Mouse (Mus musculus) MN1 (cell line): ENCODE results near the gene Glb1l.
"Not testable (repeated sequence)": the region's sequence is repeated elsewhere in the genome, so short reads cannot be mapped to it uniquely, and the experiment has no call there.

ENCODE experiments used
- DNase-seq: peaks from one replicate; pipeline ENCODE4 v3.0.0-alpha.2; 2016; ENCODE audit warnings: low spot score

Glb1l gene

GRCm38 (mm10) chr1:75210136-75211087, at the start of gene Glb1l, which contains the start of gene Stk16:
TSS of gene Glb1l (minus strand) at chr1:75210813.
TSS of gene Stk16 (plus strand) at chr1:75210838.
- DNase-seq, result peak; percentile 91

DNA sequence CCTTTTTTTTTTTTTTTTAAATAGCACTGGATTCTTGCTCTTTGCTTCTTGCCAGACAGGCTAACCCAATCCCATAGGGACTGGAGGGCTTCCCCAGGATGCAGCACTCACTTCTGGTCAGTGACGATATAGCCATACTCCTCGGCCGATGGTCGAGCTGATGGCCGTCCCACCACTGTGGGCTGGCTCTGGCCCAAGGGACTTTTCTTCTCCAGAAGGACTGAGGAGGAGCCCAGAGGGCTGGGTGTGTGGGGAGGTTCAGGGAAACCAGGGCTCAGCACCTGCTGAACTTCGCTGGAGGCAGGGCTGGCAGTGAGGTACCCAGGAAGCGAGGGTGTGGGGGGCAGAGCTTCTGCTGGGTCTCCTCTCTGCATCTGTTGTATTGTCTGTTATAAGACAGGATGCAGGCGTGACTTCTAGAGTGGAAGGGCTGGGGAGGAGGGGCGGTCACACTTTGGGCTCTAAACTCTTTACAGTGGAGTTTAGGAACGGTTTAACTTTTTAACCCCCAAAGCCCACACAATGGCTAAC, 45.0 kb upstream of the Glb1l start:
- no peak for DNase-seq

GRCm38 (mm10) chr1:75254625-75255013, 44.0 kb upstream of the Glb1l start:
- no peak for DNase-seq

DNA sequence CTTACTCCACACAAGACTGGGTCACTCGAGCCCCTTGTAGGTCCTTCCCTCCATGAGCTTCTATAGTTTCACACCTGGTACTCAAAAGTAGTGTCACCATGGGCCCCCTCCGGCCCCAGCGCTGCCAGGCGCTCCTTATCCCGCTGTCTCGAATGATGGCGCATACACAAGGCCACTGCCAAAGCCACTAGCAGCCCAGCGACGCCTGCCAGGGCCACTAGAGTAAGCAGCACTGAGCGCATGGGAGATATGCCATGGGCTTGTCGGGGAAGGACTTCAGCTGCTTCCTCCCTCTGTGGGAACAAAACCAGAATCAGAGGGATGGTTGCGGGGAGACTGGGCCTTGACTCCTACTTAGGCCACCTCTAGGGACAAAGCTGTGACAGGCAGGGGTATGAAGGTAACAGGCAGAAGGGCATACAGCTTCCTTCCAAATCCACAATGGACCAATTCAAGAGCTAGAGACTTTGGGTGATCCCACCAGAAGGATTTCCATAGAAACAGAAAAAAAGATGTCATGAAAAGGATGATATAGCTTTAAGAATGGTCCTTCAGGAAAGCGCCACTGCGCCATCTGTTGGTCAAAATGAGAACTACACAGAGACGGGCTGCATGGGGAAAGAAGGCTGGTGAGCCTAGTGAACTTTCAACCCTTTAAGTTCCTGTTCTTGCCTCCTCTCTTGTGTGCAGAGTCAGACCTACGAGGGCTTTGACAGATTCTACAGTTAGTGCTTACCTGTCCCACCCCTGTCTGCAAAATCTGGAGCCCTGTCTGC, 43.4 kb upstream of the Glb1l start:
- DNase-seq, result peak; percentile 82

DNA sequence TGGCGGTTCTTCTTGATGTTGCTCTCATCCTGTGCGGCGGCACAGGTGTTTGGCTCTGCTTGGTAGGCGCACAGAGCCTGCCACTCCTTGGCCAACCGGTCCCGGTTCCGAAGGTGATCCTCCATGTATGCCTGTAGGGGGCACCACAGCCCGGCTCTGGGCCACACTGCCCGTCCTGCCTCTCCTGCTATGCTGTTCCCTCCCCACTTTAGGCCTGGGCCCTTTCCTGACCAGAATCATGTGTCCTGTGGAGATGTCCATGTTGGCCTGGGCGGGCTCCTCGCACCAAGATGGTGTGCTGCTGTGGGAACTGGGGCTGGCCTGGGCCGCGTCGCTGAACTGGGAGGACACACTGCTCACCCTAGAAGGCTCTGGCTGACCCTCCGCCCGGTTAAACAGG, 42.4 kb upstream of the Glb1l start:
- DNase-seq, result no peak

DNA sequence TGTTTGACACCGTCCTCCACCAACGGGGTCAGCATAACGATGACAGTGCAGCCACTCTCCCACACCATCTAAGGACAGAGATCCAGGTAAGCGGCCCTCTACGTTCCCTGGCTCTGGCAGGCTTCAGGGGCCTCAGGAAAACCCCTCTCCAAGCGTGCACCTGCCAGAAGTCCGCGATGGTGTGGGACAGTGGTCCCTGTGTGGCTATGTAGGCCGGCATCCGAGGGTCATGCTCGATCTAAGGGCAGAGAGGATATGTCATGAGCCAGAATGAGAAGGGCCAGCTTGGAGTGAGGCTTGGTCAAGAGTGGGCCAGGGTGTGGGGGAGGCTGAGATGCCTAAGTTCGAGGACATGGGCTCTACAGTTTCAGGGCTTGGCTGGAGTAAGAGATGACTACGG, 41.7 kb upstream of the Glb1l start:
- no peak for DNase-seq

DNA sequence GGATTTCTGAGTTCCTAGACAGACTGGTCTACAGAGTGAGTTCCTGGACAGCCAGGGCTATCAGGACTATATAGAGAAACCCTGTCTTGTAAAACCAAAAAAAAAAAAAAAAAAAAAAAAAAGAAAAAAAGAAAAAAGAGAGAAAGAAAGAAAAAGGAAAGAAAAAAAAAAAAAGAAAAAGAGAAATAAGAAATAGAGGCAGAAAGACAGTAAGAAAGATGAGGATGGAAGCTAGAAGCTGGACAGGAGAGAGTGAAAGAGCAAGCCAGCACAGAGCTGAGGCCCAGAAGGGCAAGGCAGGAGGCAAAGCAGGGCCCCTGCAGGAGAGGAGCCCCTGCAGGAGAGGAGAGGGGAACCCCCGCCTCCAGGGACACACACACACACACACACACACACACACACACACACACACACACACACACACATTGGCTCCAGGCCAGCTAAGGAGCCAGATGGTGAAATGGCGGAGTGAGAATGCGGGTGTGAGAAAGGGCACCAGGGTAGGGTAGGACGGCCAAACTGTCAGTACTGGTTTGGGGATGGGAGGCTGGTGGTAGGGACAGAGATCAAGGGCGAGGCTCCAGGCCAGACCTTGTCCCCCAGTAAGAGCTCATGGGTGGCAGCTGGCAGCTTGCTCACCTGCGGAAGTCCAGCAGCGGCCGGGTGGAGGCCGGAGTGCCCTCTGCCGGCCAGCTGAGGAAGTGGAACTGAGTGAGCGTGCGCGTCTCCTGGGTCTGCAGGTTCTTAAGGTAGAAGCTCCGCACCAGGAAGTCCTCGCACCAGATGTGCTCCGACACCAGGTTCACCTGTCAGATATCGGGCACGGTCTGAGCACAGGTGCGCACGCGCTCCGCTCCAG, 40.7 kb upstream of the Glb1l start:
- no peak for DNase-seq

DNA sequence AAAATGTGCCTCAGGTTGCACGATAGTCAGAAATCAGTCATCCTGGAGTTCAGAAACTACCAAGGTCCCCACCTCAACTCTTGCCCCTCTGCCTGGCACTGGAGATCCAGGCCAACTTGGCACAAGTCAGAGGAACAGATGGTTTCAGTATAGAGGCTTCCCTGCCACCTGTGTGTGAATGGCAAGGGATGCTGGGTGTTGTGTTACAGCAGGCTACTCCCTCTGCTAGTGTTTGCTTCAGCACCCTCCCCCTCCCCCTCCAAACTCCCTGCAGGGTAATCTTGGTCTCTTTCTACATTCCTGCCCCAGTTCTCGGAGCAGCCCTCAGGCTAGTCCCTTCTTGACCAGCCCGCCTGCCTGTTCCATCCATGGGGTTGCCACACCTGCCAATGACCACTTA, 39.9 kb upstream of the Glb1l start:
- DNase-seq, result no peak

- DNase-seq, result peak; percentile 76
Observed at GRCm38 (mm10) chr1:75248041-75248772, 37.6 kb upstream of the Glb1l start.

DNA sequence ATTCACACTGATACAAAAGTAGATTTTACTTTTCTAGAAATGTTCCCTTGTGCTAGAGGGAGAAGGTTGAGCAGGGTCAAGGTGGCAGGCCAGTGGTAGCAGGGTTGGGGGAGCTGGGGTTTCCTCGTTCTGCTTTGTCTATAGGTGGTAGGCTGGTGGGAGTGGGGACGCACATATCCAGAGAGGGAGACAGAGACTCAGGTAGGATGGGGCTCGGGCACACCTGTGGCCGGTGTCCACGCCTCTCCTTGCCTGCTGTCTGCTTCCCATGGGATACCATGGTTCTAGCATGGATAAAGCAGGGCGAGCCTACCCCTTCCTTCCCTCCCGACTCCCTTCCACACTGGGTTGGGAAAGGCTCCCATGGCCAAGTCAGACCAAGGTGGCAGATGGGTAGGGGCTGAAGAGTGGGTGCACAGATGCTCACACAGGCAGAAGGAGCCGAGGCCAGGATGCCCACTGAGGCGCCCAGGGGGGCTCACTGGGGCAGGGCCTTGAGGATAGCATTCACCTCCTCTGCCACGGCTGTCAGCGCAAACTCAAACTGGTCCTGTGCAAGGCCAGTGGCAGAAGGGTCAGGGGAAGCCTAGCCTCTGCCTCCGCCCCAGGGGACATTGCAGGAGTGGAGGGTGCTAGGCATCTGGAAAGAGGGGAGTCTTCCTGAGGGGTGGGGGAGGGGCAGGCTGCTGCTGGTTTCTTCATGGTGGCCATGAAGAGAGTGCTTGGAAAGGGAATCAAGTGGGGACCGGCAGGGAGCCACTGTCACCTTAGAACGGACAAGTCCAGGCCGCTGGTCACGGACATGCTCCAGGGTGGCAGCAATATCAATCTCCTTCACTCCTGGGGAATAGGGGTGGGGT, 36.7 kb upstream of the Glb1l start:
- DNase-seq, result no peak

- peak; percentile 68 for DNase-seq
Observed at GRCm38 (mm10) chr1:75244836-75245235, 34.2 kb upstream of the Glb1l start.

GRCm38 (mm10) chr1:75244175-75244826, 33.7 kb upstream of the Glb1l start:
- no peak for DNase-seq

GRCm38 (mm10) chr1:75243411-75243810, 32.8 kb upstream of the Glb1l start:
- DNase-seq, result no peak

GRCm38 (mm10) chr1:75239591-75239990, 29.0 kb upstream of the Glb1l start:
- no peak for DNase-seq

DNA sequence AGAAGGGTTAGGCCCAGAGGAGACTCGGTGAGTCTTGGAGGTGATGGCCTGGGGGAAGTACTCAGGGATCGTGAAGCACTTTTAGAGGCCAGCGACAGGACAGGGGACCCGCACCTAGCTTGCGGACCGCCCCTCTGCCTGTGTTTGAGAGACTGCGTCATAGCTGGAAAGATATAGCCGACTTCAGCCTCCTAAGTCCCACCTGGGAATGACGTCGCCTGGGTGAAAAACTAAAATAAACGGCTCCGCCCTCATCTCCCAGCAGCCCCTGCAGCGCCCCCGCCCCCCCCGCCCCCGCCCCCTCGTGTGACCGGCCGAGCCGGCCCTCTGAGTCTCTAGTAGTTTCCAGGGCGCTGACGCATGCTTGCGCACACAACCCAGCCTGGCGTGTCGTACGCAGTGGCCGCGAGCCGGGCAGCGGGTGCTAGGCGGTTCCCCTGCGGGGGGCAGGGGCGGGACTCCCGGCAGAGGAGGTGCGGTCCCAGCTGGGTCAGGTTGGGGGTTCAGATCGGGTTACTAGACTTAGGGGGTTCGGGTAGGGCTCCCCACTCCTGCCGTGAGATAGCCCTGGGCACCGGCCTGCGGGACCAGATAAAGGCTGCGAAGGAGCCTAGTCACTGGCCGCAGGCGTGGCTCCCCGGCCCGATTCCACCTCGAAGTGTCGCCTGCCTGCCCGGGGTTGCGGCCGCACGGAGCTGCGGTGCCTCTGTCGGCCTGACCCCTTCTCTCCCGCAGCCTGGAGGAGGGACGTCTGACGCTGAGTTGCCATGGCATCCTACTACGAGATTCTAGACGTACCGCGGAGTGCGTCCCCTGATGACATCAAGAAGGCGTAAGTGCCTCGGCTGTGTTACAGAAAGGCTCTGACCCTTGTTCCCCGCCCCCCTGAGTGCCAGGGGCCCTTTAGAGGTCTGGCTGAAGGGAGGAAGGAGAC, 25.8 kb upstream of the Glb1l start, which contains the start of gene Dnajb2:
Gene Dnajb2 (plus strand): TSS at position 290 of the 934 bp plus-strand sequence.
- peak; percentile 88 for DNase-seq

GRCm38 (mm10) chr1:75234606-75235005, 24.0 kb upstream of the Glb1l start:
- peak; percentile 75 for DNase-seq

- DNase-seq, result not testable (repeated sequence)
Observed at GRCm38 (mm10) chr1:75232489-75232888, 21.9 kb upstream of the Glb1l start.

DNA sequence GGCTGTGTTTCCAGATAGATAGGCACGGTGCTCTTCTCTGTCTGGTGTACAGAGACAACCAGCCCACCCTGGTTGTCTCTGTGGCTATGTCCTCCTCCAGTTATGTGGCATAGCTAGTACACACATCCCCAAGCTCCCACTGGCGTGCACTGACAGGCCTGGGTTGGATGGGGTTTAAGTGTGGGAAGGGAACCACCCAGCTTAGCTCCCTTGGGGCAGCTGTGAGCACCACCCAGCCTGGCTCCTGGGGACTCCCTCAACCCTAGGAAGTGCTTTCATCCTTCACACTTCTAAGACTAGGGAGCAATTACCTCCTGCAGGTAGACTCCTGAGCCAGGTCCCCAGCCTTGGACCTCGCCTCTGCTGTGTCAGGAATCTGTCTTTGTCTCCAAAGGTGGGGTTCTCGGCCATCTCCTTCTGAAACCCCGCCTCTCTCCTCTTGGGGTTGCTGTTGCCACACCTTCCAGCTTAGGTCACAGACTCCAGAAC, 21.1 kb upstream of the Glb1l start, which contains the start of gene A630095N17Rik:
Gene A630095N17Rik (minus strand): TSS at position 439 of the 489 bp plus-strand sequence.
- DNase-seq, result no peak
